Mouse (Mus musculus) heart, adult 2 months (tissue): ENCODE data around the gene Ret.

Experiments used
- CTCF ChIP-seq: fragments of 200-600 bp; IDR thresholded peaks from 2 replicates; pipeline ENCODE4 v1.8.1; 2022; ENCODE audit warnings: antibody characterized with exemption, mild to moderate bottlenecking, moderate library complexity
- POLR2A ChIP-seq: fragments of 200-500 bp; IDR thresholded peaks from 2 replicates; pipeline ENCODE4 v1.6.1; 2011; ENCODE audit warnings: mild to moderate bottlenecking, low read depth, low read length, control low read depth; ENCODE audit not compliant: insufficient read depth

GRCm38 (mm10) chr6:118242941-118243340 is 45.4 kb upstream of the Ret start:
- TF ChIP-seq POLR2A: no peak
- no peak for TF ChIP-seq CTCF
